Mouse (Mus musculus): ENCODE measurements around the gene Nfasc. TPM values are rescaled to one million over a fixed set of nuclear protein-coding genes. Genes with fewer than 3 reads are reported as not detected.

Gene Nfasc
- polyA plus RNA-seq, 1 experiment = 2.0 TPM

DNA sequence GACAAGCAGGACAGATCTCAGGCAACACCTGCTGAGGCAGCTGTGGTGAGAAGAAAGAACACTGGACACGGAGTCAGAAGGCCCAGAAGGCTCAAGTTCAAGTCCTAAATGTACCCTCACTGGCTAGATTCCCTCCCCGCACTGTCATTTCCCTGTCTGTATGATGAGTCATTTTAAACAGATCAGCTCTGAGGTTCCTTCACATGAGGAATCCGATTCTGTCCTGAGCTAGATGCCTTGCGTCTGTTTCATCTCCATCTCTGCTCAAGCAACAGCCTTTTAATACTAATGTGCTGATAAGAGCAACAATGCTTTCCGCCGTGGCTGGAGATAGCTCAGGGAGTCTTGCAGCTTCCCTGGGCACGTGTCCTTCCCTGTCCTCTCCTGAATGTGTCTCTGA, 175.8 kb downstream of the Nfasc start:
- DNase-seq = no peak
- no peak overlapping the region for H3K27ac ChIP-seq (ENCODE audit: control insufficient read depth, insufficient read depth, low read length)
- H3K4me1 ChIP-seq (replicated peaks; ENCODE audit: control insufficient read depth, insufficient read depth, low read length) = no peaks in the 10 kb centered on the region
- H3K4me3 ChIP-seq (ENCODE audit: control insufficient read depth, insufficient read depth, low read length) = no peak overlapping the region
- no peaks in the 10 kb centered on the region for H3K27me3 ChIP-seq (ENCODE audit: control insufficient read depth, insufficient read depth, low read length)
- no peak for TF ChIP-seq CTCF (IDR thresholded peaks at IDR 0.05; ENCODE audit: borderline replicate concordance, control insufficient read depth, extremely low read depth, insufficient read depth, low read length, poor library complexity)
- TF ChIP-seq POLR2A (IDR thresholded peaks at IDR 0.05; ENCODE audit: control insufficient read depth, extremely low read depth, insufficient read depth, low read length, poor library complexity) = no peak
- H3K36me3 ChIP-seq (ENCODE audit: control insufficient read depth, insufficient read depth, low read length) = no peaks in the 10 kb centered on the region
- 73% methylated on average over 7 of the region's 7 CpGs for WGBS

DNA sequence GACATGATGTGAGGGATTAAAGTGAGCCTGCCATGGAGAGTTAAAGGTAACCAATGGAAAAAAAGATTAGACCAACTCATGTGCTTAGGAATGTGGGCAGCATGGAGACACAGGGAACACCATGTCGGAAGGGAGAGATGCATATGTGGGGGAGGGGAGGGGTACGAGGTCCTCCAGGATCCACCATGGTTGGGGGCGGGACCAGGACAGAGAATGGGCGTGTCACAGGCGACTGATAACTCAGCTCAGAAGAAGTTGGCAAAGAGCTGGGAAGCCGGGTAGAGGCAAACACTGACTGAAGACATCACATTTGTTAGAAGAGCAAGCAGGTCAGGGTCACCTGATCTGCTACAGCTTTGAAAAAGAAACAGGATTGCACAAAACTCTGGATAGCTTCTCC, 176.7 kb downstream of the Nfasc start:
- 66% methylated on average over 6 of the region's 6 CpGs for WGBS
- no peaks in the 10 kb centered on the region for H3K4me1 ChIP-seq (replicated peaks; ENCODE audit: control insufficient read depth, insufficient read depth, low read length)
- H3K27me3 ChIP-seq (ENCODE audit: control insufficient read depth, insufficient read depth, low read length) = no peaks in the 10 kb centered on the region
- no peaks in the 10 kb centered on the region for H3K36me3 ChIP-seq (ENCODE audit: control insufficient read depth, insufficient read depth, low read length)
- no peak for DNase-seq
- TF ChIP-seq POLR2A (IDR thresholded peaks at IDR 0.05; ENCODE audit: control insufficient read depth, extremely low read depth, insufficient read depth, low read length, poor library complexity) (no peak), CTCF (IDR thresholded peaks at IDR 0.05; ENCODE audit: borderline replicate concordance, control insufficient read depth, extremely low read depth, insufficient read depth, low read length, poor library complexity) (no peak)
- no peak overlapping the region for H3K27ac ChIP-seq (ENCODE audit: control insufficient read depth, insufficient read depth, low read length)
- H3K4me3 ChIP-seq (ENCODE audit: control insufficient read depth, insufficient read depth, low read length) = no peak overlapping the region

DNA sequence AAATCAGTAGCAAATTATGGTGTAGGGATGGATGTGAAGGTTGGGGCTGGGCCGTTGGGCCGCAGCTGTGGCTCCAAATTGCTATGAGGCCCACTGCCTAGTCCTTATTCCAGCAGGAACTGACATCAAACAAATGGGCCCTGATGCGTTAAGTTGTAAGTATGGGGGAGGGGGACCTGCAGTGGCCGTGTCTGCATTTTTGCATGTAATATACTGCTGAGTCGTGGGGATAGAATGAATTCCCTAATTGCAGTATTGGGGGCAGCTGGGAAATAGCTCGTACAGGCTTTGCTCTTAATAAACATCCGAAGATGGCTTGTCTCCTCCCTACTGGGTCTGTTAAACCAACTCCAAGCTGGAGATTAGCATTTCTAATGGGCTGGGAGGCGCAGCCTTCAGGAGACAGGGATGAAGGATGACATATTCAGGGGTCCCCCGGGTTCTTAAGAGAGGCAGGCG, 179.2 kb downstream of the Nfasc start:
- H3K36me3 ChIP-seq (ENCODE audit: control insufficient read depth, insufficient read depth, low read length) = no peaks in the 10 kb centered on the region
- WGBS = 59% methylated on average over 10 of the region's 10 CpGs
- no peak overlapping the region for H3K27ac ChIP-seq (ENCODE audit: control insufficient read depth, insufficient read depth, low read length)
- no peak overlapping the region for H3K4me3 ChIP-seq (ENCODE audit: control insufficient read depth, insufficient read depth, low read length)
- TF ChIP-seq POLR2A (IDR thresholded peaks at IDR 0.05; ENCODE audit: control insufficient read depth, extremely low read depth, insufficient read depth, low read length, poor library complexity) (no peak), CTCF (IDR thresholded peaks at IDR 0.05; ENCODE audit: borderline replicate concordance, control insufficient read depth, extremely low read depth, insufficient read depth, low read length, poor library complexity) (no peak)
- H3K4me1 ChIP-seq (replicated peaks; ENCODE audit: control insufficient read depth, insufficient read depth, low read length) = no peaks in the 10 kb centered on the region
- DNase-seq = no peak
- no peaks in the 10 kb centered on the region for H3K27me3 ChIP-seq (ENCODE audit: control insufficient read depth, insufficient read depth, low read length)

DNA sequence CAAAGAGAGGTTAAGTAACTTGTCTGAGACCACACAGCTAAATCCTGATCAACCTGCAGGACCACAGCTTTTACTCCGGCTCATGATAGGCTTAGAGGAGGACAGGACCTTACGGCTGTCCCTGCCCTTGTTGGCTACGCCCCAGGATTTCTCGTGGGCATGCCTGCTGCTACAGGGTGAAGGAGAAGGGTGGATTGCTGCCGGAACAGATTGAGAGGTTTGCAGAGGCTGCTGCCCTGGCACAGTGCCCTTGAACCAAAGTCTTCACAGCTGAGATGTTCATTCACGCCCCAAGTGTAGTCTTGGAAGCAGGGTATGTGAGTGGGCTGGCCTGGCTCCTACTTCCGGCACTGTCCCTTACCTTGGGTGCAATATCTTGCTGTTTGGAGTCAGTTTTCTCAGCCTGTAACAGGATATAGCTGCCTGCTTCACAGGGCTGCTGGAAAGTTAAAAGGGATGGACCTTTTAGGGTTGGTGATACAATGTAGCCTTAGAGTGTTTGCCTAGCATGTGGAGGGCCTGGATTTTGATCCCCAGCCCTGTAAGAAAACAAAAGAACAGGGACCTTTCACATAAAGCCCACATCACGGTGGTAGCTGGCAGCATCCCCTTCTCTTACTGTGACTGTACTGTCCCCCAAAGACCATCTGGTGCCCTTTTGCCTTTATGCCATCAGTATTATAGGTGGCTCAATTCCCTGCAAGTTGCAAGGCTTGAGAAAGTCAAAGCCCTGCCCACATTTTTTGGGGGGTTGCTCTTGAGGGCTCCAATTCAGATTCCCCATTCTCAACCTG, 180.5 kb downstream of the Nfasc start:
- Histone ChIP-seq H3K4me1 (replicated peaks; ENCODE audit: control insufficient read depth, insufficient read depth, low read length) (no peaks in the 10 kb centered on the region), H3K27me3 (ENCODE audit: control insufficient read depth, insufficient read depth, low read length) (no peaks in the 10 kb centered on the region), H3K4me3 (ENCODE audit: control insufficient read depth, insufficient read depth, low read length) (no peak overlapping the region), H3K27ac (ENCODE audit: control insufficient read depth, insufficient read depth, low read length) (no peak overlapping the region), H3K36me3 (ENCODE audit: control insufficient read depth, insufficient read depth, low read length) (no peaks in the 10 kb centered on the region)
- no peak for DNase-seq
- WGBS = 81% methylated on average over 8 of the region's 8 CpGs
- no peak for TF ChIP-seq CTCF (IDR thresholded peaks at IDR 0.05; ENCODE audit: borderline replicate concordance, control insufficient read depth, extremely low read depth, insufficient read depth, low read length, poor library complexity)
- TF ChIP-seq POLR2A (IDR thresholded peaks at IDR 0.05; ENCODE audit: control insufficient read depth, extremely low read depth, insufficient read depth, low read length, poor library complexity) = no peak

DNA sequence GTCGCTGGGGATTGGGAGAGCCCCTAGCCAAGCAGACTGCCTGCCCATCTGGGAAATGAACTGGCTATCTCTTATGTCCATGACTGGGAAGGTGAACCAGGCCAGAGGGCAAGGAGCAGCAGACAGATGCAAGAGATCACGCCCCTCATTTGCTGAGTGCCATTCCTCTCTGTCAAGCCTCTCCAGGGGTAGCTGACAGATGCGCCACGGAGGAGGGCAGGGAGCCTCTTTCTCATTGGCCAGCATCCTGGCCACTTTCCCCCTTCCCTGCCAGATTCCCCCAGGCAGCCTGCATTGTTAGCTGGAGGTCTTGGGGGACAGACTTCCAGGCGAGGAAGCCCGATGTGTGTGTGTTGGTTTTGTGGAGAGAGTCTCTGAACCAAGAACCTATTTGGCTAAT, 182.6 kb downstream of the Nfasc start:
- Histone ChIP-seq H3K4me1 (replicated peaks; ENCODE audit: control insufficient read depth, insufficient read depth, low read length) (no peaks in the 10 kb centered on the region), H3K27ac (ENCODE audit: control insufficient read depth, insufficient read depth, low read length) (no peak overlapping the region), H3K36me3 (ENCODE audit: control insufficient read depth, insufficient read depth, low read length) (no peaks in the 10 kb centered on the region), H3K27me3 (ENCODE audit: control insufficient read depth, insufficient read depth, low read length) (no peaks in the 10 kb centered on the region), H3K4me3 (ENCODE audit: control insufficient read depth, insufficient read depth, low read length) (no peak overlapping the region)
- TF ChIP-seq CTCF (IDR thresholded peaks at IDR 0.05; ENCODE audit: borderline replicate concordance, control insufficient read depth, extremely low read depth, insufficient read depth, low read length, poor library complexity) (no peak), POLR2A (IDR thresholded peaks at IDR 0.05; ENCODE audit: control insufficient read depth, extremely low read depth, insufficient read depth, low read length, poor library complexity) (no peak)
- no peak for DNase-seq
- WGBS = 60% methylated on average over 6 of the region's 6 CpGs

DNA sequence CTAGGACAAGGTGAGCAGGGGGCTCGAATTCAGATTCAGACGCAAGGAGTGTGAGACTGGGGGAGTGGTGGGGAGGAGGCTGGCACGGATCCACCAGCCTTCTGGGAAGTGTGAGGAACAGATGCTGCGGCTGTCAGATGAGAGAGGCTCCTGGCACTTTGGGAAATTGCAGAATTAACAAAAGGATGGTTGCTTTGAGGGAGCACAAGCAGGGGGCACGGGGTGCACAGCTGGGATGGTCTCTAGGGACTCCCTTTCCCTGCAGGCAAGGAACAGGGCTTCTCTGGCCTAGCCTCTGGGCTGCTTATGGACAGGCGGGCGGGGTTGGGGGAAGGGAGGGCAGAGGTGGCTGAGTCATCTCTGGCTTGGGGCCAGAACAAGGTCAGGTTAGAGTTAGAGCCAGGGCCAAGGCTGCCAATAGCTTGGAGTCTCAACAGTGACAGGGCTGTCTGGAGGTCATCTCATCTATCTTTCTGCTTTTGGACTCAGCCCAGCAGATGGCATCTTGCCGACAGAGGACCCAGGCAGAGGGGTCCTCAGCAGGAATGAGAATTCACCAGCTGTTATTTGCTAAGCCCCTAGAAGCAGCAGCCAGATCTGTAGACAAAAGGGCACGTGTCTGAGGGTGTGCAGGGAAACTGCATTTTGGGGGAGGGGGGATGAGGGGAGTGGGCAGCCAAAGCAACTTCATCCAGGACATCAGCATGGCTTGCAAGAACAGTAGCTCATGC, 183.5 kb downstream of the Nfasc start:
- WGBS = 39% methylated on average over 9 of the region's 9 CpGs
- H3K27me3 ChIP-seq (ENCODE audit: control insufficient read depth, insufficient read depth, low read length) = no peaks in the 10 kb centered on the region
- TF ChIP-seq CTCF (IDR thresholded peaks at IDR 0.05; ENCODE audit: borderline replicate concordance, control insufficient read depth, extremely low read depth, insufficient read depth, low read length, poor library complexity) (no peak), POLR2A (IDR thresholded peaks at IDR 0.05; ENCODE audit: control insufficient read depth, extremely low read depth, insufficient read depth, low read length, poor library complexity) (no peak)
- H3K27ac ChIP-seq (ENCODE audit: control insufficient read depth, insufficient read depth, low read length) = no peak overlapping the region
- H3K36me3 ChIP-seq (ENCODE audit: control insufficient read depth, insufficient read depth, low read length) = no peaks in the 10 kb centered on the region
- no peak overlapping the region for H3K4me3 ChIP-seq (ENCODE audit: control insufficient read depth, insufficient read depth, low read length)
- DNase-seq = no peak
- no peaks in the 10 kb centered on the region for H3K4me1 ChIP-seq (replicated peaks; ENCODE audit: control insufficient read depth, insufficient read depth, low read length)

Data from thymus, adult 2 months (tissue).